Mouse (Mus musculus) ES-E14 (cell line): ENCODE measurements at regions not wholly inside any gene's neighbourhood (a gene's known extent, or its start where the extent isn't known, plus 50 kb on each side); places are given as distances from the start of the nearest gene placed in this dataset.

Source experiments
- HCFC1 ChIP-seq: IDR thresholded peaks from 2 replicates; pipeline ENCODE4 v1.6.1; 2012; ENCODE audit warnings: low read length, inconsistent platforms, borderline replicate concordance; ENCODE audit not compliant: insufficient read depth
- MAFK ChIP-seq: IDR thresholded peaks from 2 replicates; pipeline ENCODE4 v1.6.1; 2014; ENCODE audit warnings: mild to moderate bottlenecking, low read depth, low read length, inconsistent platforms; ENCODE audit not compliant: insufficient read depth

DNA sequence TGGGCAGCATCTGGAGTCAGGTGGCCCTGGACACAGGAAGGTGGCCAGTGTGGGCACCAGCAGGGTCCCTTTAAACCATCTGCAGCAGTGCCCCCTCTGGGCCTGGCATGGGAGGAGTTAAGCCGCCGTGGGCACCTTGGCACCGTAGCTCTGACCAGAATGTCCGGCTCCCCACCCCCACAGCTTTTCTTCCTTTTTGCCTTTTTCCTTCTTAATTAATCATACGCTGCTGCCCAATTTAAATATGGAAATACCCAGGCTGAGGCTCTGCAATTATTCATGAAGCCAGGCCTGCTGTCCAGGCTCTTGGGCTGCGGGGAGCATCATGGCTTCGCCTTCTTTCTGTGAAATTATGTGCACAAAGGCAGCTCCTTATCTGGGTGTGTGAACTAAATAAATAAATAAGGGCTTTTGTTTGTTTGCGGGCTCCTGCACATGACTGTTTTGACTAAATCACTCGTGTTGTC is 70.6 kb upstream of the Wnt7b start:
- no peak for TF ChIP-seq HCFC1
- TF ChIP-seq MAFK, result no peak
